Mouse (Mus musculus) B cell, adult 67 days (primary cell): ENCODE results near the gene Hsph1. TPM values are rescaled to one million over a fixed set of nuclear protein-coding genes. Genes with fewer than 3 reads are reported as not detected.

ENCODE experiments used
- total RNA-seq, 2 experiments: library from RNA; stranded (reverse); gene quantifications; 4 replicates each; pipeline ENCODE4 v1.2.4; 2023

The Hsph1 gene
- total RNA-seq, result 100 to 1,000 TPM; 122 to 363 TPM

GRCm38 (mm10) chr5:149636075-149636920 is at the start of gene Hsph1:
Gene Hsph1, minus strand, starts transcription at chr5:149636376.

GRCm38 (mm10) chr5:149678100-149678989 is 42.2 kb upstream of the Hsph1 start, which contains the start of gene B3glct:
Gene B3glct, plus strand, starts transcription at chr5:149678230.

Other genes with a start within 250 kb of the Hsph1 start
- gene Medag, start 224.6 kb downstream of the Hsph1 start, total RNA-seq, result not detected
- not detected for gene Tex26, start 196.7 kb downstream of the Hsph1 start, total RNA-seq
- gene Wdr95, start 107.7 kb downstream of the Hsph1 start, total RNA-seq, result not detected
- gene B3glct, start 41.9 kb upstream of the Hsph1 start, total RNA-seq, result 1 to 10 TPM; 5.3 to 5.5 TPM